Mouse (Mus musculus) lung, postnatal 25 days (tissue): ENCODE results near the gene Mindy4b-ps.
A peak's percentile ranks its signal among the peaks of the same experiment; 100 is the strongest.
"Not testable (repeated sequence)": the region's sequence is repeated elsewhere in the genome, so short reads cannot be mapped to it uniquely, and the experiment has no call there.

Experiments
- DNase-seq: peaks from one replicate; pipeline ENCODE4 v3.0.0; 2022; ENCODE audit warnings: low spot score

Mindy4b-ps gene

DNA sequence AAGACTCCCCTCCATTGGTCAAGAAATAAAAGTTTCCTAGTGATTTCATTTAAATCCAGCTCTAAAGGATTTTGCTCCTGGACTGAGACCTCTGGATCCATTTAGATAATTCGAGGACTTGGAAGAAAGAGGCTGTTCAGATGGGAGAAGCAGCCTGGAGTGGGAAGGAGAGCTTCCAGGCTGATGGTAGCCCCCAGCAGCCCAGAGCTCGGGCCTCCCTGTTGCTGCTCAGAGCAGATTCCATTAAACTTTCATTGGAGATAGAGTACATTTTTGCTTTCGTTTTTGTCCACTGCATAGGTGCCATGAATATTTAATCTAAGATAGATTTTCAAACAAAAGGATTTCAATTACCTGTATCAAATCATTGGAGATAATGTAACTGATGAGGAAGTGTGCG lies at the start of gene Mindy4b-ps:
Mindy4b-ps (minus strand) TSS at position 101 of the 400 bp plus-strand sequence.
- DNase-seq = no peak

DNA sequence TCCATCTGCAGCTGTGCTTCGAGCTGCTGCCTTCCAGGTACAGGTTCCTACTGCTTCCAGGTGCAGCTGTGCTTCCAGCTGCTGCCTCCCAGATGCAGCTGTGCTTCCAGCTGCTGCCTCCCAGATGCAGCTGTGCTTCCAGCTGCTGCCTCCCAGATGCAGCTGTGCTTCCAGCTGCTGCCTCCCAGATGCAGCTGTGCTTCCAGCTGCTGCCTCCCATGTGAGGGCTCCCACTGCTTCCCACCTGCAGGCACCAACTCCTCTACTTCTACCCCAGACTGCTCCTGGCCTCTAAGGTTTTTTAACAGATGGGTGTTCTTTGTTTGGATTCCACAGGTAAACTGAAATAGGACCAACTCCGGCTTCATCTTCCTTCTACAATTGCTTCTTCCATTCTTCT lies 49.8 kb upstream of the Mindy4b-ps start:
- DNase-seq = not testable (repeated sequence)

DNA sequence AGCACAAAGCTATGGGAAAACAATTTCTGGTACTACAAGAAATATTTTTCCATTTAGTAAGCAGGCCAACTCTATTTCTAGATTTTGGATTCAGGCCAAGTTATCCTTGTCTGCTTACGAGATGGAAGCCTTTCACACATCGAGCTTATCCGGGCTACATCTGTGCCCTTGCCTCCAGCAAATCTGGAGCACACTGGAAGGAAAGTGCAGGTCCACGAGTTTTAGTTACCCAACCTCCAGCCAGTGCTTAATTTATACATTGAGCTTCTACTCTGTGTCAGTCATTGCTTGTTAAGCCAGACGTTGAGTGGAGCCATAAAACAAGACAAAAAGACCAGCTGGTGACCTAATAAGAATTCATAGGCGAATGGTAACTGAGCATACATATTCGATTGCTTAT lies 43.6 kb upstream of the Mindy4b-ps start:
- DNase-seq = no peak

DNA sequence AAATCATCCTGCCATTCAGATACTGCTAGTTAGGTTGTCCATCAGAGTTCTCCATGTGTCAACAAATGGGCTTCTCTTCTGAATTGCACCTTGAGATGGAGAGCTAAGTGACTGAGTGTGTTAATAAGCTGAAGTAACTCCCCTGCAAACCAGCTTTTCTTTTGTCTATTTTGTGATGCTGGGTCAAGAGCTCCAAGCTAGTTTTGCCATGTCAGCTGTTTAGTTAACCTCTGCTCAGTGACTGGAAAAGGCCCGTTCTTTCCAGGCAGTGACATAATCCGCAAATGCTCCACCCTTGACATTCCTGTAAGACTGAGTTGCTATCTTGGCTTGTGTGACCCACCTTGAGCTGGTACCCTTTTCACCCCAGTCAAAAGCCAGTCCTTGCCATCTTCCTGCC lies 40.9 kb upstream of the Mindy4b-ps start:
- no peak for DNase-seq

DNA sequence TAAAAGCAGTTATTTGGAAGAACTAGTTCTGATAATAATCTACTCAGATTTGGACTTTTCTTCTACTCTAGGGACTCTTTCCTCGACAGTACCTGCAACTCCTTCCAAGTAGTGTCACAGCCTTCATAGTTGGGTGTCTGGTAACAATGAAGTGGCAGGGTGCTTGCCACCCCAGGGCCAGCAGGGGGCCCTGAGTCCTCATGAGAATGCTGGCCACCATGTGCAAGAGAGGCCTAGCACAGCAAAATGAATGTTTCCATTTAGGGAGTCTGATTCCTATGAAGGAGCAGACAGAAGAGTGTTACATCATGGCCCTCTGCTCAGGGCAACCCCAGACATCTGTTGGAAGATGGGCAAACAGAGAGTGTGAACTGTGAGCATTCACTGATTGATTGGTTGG lies 21.3 kb upstream of the Mindy4b-ps start:
- DNase-seq = no peak

DNA sequence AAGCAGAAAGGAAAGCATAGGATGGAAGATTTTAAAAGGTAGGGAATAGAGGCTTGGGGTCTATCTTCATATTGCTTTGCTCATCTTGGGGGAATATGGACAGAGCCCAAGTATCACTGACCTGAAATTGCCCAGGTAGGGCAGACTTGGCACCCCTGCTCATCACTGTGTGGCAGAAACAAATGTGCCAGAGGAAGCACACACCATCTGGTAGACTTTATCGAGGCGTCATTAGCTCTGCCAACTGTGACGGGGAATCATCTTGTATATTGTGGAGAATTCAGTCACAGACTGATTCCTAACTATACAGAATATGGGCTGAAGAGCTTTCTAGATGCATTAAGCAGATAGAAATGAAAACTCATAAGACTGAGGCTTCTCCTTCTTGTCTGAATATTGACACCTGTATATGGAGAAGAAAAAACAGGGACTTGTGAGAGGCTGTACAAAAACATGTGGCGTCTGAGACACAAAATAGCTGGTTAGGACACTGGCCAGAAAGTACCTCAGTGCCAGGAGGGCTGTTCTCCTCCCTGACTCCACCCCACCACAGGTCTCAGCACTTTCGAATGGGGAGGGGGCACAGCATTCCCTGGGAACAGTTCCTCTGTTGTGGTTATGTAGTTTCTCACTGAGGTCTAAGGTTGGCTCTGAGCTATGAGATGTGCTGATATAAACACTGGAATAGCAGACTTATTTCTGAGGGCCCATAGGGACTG lies 11.5 kb upstream of the Mindy4b-ps start:
- no peak for DNase-seq

DNA sequence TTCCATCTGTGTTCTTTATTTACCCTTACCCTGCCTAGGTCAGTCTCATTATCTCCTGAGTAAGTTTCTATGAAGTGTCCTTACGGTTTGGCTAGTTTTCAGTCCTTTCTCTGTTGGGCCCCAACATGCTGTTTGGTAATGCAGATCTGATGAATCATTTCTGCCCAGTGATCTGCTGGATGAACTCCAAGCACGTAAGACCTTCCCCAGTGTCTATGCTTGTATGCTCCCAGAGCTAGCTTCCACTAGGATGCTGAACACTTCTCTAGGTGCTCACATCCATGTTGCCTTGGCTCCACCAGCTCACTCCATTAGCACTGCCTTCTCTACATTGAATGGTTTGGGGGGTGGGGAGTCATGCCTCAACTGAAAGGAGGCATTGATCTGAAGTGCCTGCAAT lies 10.8 kb upstream of the Mindy4b-ps start:
- no peak for DNase-seq

DNA sequence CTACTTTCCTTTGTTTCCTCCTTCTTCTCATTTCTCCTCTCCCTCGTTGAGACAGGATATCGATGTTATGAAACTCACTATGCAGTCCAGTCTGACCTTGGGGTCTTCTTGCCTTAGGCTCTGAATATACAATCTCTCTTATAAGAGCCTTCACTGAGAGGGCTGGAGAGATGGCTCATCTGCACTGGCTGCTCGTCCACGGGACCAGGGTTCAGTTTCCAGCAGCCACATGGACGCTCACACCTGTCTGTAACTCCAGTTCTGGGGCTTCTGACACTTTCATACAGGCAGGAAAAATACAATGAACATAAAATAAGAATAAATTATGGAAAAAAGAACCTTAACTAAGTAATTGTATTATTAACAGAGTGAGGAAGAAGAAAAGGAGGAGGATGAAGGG lies 9.5 kb upstream of the Mindy4b-ps start:
- no peak for DNase-seq

DNA sequence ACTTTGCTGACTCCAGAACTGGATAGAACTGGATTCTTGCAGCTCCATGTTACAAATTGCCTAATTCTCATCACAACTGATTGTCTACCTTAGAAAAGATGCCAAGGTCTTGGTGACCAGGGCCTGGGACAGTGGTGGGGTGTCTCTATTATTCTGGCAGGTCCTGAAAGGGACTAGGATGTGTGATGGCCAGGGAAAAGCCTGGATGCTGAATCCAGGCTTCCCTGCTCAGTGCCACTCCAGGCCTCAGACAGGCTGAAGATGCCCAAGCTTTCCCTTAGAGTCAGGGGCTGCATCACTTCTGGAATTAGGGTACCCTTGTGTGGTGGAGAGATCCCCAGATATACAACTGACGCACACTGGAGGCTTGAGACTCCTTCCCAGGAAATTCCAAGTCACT lies 7.8 kb upstream of the Mindy4b-ps start:
- DNase-seq = no peak

DNA sequence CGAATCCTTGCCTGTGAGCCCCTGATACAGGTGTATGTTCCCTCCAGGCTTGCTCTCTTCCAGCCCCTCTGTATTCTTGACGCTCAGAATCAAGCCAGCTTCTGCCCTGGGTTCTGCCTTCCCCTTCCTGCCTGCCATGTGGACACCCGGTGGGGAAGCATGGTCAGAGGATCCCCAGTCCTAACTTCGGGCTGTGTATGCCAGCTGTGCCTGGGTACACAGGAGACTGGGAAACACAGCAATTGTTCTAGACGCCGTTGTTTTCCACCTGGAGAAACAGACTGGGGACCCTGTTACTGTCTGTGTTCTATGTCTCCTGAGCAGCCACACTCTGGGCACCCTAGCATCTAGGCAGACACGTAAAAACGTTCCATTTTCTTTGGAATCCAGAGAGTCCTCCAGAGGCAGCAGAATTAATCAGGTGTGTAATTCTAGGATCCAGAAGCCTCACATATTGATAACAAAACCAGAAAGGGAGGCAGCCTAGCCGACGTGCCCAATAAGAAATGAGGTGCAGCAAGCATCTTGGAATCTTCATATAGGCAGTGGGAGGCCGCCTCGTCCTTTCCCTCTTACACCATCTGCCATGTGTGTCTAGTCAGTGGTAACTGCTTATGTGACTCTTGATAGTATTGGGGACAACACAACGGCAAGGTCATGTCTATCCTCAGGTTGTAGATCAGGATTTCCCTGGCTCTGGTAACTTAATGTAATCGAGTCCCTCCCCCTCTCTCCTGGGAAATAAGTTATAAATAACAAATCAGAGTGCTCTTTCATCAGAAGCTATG lies 6.4 kb upstream of the Mindy4b-ps start:
- DNase-seq = no peak

DNA sequence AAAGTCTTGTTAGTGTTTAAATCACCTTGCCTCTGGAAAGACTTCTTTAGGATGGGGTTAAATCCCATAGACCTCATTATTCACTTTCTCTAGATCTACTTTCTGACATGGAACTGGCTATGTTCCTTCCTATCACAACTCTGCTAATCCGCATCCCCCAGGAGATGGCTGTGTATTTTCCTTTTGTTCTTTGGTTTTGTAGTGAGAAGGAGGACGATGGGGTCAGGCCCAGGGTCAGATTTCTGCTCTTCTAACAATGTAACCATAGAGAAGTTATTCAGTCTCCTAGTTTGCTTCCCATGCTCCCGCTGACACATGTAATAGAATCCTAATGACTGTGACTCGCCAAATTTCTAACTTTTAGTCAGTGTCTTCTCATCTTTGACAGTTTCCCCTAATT lies 4.2 kb upstream of the Mindy4b-ps start:
- no peak for DNase-seq

DNA sequence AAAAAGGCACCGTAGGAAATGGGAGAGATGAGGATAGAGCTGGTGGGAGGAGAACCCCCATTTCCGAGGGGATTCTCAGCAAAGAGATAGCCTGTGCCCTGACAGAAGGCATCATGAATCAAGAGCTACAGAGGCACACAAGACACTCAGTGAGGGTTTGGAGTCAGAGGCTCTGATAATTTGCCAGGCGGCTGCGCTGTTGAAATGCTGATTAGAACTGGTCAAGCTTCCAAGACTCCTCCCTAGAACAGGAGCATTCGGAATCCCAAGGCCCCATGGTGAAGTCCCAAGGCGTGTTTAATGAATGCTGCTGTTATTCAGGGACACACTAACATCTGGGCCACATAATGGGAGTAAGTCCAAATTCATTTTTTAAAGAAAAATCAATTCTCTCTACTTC lies 4.8 kb downstream of the Mindy4b-ps start:
- no peak for DNase-seq

DNA sequence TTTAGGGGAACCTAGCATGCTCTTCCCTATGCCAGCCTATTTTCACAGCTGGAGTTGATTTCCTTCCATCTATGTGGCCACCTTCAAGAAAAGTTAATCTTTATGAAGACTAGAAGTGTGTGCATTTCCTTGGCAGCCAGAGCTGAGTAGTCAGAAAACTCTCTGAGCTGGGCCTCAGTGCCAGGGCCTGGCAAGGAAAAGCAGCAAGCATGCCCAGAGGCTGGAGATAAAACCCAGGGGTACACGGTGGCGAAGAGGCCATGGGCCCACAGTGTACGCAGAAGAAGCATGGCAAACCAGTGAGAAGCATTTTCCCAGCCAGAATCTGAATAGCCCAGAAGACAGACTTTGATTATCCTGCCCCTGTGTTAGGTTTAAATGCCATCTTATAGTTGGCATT lies 7.9 kb downstream of the Mindy4b-ps start:
- no peak for DNase-seq

DNA sequence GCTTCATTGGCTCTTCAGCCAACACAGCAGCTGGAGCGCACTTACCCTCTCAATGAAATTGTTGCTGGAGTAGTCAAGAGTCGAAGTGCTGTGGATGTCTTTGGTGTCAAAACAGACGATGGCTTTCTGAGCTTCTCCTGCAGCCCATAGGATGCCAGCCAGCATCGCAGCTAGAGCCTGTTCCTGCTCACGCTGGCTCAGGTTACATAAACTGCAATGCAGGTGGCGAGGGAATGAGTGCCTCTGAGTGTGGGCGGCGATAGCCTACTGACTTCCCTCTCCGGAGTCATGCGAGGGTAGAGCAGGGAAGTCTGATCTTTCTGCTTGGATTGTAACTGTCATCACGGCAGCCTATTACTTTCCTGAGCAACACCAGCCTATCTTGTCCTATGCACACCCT lies 11.8 kb downstream of the Mindy4b-ps start:
- no peak for DNase-seq

DNA sequence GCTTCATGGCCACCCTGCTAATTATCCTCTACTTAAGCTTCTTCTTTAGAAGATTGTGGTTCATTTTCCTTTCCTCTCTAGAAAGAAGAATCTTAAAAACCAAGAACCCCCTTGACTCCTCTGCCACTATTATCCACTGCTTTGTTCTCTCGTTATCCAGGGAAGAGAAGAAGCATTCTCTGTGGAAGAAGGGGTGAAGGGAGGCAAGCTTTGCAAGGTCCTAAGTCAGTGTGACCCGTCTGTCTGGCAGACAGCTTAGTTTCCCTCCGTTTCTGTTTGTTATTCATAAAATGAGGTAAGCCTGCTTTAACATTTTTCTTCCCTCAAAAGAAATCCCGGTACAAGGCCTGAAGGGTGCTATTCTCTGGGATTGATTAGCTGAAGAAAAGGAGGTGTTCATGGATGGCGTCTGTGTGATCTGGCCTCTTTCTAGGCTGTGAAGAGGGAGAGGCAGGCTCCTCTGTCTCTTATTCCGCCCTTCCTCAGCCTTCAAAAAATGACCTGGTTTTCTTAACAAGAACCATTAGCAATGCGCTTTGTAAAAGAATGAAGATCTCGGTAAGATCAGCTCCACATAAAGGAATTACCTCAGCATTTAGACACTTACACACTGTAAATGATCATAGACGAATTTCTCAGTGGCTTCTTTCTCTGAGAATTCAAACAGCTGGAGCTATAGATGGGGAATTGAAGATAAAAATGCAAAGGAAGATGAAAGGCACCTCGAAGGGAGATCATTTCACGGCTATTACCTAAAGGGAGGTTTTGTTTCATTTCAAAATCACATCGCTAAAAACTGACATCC lies 12.8 kb downstream of the Mindy4b-ps start:
- no peak for DNase-seq

DNA sequence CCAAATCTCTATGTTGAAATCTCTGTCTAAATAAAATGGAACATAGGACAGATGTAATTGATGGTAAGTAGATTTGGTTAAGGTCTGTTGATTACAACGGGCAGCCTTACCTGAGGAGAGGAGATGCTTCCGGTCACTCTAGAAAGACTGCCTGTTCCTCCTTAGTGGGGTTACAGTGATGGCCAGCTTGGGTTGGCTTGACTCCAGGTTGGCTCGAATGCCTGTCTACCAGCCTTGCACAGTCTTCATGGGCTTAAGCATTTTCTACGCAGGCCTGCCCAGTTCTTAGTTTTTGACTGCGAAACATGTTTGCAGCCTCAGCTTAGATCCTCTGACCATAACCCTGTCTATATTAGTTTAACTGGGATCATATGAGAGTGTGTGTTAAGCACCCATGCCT lies 13.5 kb downstream of the Mindy4b-ps start:
- no peak for DNase-seq

DNA sequence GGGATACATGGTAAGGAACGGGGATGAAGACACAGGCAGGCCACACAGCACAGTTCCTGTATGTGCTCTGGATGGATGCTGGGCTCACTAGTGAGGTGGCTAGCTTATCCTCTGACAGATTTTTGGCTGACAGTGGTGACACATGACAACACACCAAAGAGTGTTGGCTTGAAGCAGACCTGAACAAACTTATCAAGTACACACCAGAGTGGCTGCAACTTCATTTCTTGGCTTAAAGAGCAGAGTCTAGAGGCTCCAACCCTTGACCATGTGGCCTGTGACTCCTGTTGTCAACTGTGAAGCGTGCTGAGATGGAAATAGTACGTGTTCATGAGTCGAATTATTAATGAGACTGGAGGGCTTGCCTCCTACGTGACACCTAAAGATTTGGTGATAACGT lies 17.4 kb downstream of the Mindy4b-ps start:
- DNase-seq = no peak

DNA sequence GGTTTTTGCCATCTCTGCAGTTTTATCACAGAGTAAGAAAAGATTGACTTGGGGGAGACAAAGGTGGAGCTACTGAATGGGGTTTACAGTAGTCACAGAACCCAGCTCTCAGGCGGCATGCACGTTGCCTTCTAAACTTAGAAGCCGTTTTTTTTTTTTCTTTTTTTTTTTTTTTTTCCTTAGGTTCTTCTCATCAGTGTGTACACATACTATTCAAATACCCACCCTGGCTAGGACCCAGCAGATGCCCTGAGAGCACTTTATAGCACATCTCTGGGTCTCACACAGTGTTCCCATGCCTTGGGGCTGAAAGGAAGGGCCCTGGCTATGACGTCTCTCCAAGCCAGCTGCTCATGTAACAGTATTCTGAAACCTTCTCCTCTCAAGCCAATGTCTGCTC lies 23.4 kb downstream of the Mindy4b-ps start:
- no peak for DNase-seq

DNA sequence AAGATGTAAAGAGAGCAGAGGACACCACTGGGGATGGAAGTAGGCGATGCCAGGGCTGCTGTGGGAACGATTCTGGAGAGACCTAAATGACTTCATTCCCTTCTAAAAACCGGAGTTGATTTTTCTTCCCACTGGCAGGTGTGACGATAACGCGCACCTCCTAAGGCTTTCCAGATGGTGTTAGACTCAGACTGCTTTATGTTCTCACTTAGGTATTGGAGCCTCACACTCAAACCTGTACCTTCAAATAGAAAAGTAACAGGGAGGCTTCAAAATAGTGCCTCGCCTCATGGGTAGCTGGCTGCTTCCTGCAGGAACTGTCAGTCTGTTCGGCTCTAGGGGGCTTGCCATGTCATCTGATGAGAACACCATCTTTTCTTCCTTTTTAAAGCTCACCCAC lies 23.9 kb downstream of the Mindy4b-ps start:
- no peak for DNase-seq

DNA sequence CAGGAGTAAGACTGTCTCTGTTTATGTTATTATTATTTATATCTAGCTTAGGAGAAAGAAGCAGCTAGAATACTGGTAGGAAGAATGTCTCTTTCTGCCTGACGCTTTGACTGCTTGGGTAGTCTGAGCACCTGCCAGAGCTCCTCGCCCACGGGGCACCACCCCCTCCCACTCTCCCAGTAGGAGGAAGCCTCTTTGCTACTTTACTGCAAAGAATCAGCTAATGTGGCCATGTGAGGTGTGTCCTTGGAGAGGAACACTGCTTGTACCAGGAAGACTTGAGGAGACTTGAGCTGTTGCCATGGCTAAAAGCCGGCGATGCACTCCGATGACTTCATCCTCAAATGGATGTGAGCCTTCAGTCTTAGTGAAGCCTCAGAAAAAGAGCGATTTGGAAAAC lies 32.6 kb downstream of the Mindy4b-ps start:
- DNase-seq = no peak

DNA sequence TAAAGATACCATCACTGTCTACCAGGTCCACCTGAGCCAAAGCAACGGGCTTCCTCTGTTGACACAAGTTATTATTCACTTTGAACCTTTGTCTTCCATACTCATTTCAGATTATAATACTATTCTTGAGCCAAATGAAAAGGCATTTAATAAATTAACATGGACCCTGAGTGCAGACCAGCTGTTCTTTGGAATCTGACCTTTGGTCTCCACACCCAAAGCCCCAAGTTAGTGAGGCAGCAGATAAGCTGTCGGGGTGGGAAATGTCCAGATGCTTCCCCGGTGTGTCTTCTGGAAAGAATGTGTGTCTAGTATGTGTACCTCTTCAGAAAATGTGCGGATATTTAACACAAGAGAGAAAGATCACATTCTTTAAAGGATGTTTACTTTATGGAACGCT lies 33.1 kb downstream of the Mindy4b-ps start:
- no peak for DNase-seq

DNA sequence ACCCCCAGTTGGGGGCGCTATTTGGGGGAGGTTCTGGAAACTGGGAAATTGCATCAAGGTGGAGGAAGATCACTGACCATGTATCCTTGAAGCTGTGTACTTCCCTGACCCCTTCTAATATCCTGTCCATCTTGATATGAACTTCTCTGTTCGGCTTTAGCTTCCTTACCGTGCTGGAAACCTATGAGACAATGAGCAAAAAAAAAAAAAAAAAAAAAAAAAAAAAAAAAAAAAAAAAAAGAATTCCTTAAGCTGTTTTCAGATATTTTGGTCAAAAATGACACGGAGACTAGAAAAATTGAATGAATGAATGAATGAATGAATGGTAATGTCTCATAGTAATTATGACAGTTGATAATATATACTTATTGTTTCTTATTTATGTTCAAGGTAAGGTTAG lies 35.6 kb downstream of the Mindy4b-ps start:
- DNase-seq = no peak

DNA sequence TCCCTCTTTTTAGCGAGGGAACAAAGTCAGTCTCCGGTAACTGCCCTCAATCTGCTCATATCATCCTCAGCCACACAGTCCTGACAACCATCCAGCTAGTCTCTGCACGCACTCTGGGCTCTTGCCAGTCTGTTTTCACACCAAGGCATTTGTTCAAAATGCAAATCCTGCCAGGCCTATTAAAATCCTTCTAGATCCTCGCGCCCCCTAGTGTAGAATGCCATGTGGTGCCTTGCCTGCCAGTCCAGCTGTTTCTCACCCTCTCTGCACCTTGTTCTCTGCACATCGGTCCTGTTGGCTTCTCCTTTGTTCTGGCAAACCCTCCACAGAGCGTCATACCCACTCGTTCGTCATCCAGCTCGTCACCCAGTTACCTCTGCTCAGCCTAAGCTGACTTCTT lies 36.2 kb downstream of the Mindy4b-ps start:
- DNase-seq = peak; percentile 43
